Mouse (Mus musculus) embryonic facial prominence, embryonic 13.5 days (tissue): ENCODE measurements around the gene Gm21969. TPM values are rescaled to one million over a fixed set of nuclear protein-coding genes. Genes with fewer than 3 reads are reported as not detected.
A peak's percentile ranks its signal among the peaks of the same experiment; 100 is the strongest.

Experiments
- ATAC-seq: fragments of 200-750 bp; cut with Nextera tagmentation; 2 replicates; pipeline ENCODE4 v1.8.0; 2017; ENCODE audit warnings: low read depth; ENCODE audit not compliant: insufficient number of reproducible peaks, insufficient read depth, low FRiP score, low TSS enrichment
- H3K27ac ChIP-seq: fragments of 300-500 bp; sonication (generic); 2 replicates; pipeline ENCODE4 v1.5.1; 2015; ENCODE audit warnings: moderate library complexity, mild to moderate bottlenecking, inconsistent platforms
- H3K27me3 ChIP-seq: fragments of 300-500 bp; sonication (generic); 2 replicates; pipeline ENCODE4 v1.6.1; 2015; ENCODE audit warnings: mild to moderate bottlenecking, inconsistent platforms
- H3K36me3 ChIP-seq: fragments of 300-500 bp; sonication (generic); 2 replicates; pipeline ENCODE4 v1.6.1; 2015; ENCODE audit warnings: mild to moderate bottlenecking, inconsistent platforms
- H3K4me1 ChIP-seq: fragments of 300-500 bp; sonication (generic); 2 replicates; pipeline ENCODE4 v1.6.1; 2015; ENCODE audit warnings: inconsistent platforms
- H3K4me2 ChIP-seq: fragments of 300-500 bp; sonication (generic); 2 replicates; pipeline ENCODE4 v1.6.1; 2015; ENCODE audit warnings: moderate library complexity, mild to moderate bottlenecking, inconsistent platforms
- H3K4me3 ChIP-seq: fragments of 300-500 bp; sonication (generic); 2 replicates; pipeline ENCODE4 v1.5.1; 2015; ENCODE audit warnings: mild to moderate bottlenecking, inconsistent platforms
- H3K9ac ChIP-seq: fragments of 300-500 bp; sonication (generic); 2 replicates; pipeline ENCODE4 v1.6.1; 2015; ENCODE audit warnings: mild to moderate bottlenecking, inconsistent platforms
- H3K9me3 ChIP-seq: fragments of 300-500 bp; sonication (generic); 2 replicates; pipeline ENCODE4 v1.6.1; 2016; ENCODE audit warnings: inconsistent platforms
- WGBS: fragments of 180-500 bp; shearing (Covaris S2); methylation state at CpG from one replicate; pipeline ENCODE4 v1.1.7; 2015; ENCODE audit warnings: mixed read lengths; 5-methylcytosine and 5-hydroxymethylcytosine counted together
- polyA plus RNA-seq: library from polyadenylated mRNA; unstranded; fragments of >200 nt; fragmentation: Nextera tagmentation; extraction: Ambion mirVana; gene quantifications from 2 replicates; pipeline ENCODE4 v1.2.1, GENCODE M21; 2015

The Gm21969 gene
- polyA plus RNA-seq, 1 experiment from 2014 or later = not detected

GRCm38 (mm10) chr4:139577006-139577405, 26.0 kb upstream of the Gm21969 start:
- H3K4me1 ChIP-seq = peaks cover 64% of the 10 kb centered on the region
- H3K9ac ChIP-seq = no peak overlapping the region
- peak overlapping the region; percentile 86; the same call in 1 of the 2 replicates for H3K4me3 ChIP-seq
- ATAC-seq = no peak
- peak overlapping the region; percentile 96 for H3K4me2 ChIP-seq
- 81% methylated on average over 7 of the region's 7 CpGs for WGBS
- no peak overlapping the region for H3K27ac ChIP-seq
- H3K36me3 ChIP-seq = no peaks in the 10 kb centered on the region
- H3K27me3 ChIP-seq = peaks cover 5% of the 10 kb centered on the region
- H3K9me3 ChIP-seq = no peaks in the 10 kb centered on the region

- ATAC-seq = no peak
- Histone ChIP-seq H3K9ac (no peak overlapping the region), H3K4me1 (peaks cover 78% of the 10 kb centered on the region), H3K27ac (no peak overlapping the region), H3K9me3 (no peaks in the 10 kb centered on the region), H3K36me3 (no peaks in the 10 kb centered on the region), H3K4me2 (no peak overlapping the region), H3K4me3 (no peak overlapping the region), H3K27me3 (no peaks in the 10 kb centered on the region)
- WGBS = 88% methylated on average over 8 of the region's 8 CpGs
Measured at GRCm38 (mm10) chr4:139578389-139578788, 24.6 kb upstream of the Gm21969 start.

GRCm38 (mm10) chr4:139579003-139579402, 24.0 kb upstream of the Gm21969 start:
- ATAC-seq = no peak
- Histone ChIP-seq H3K4me1 (peaks cover 79% of the 10 kb centered on the region), H3K4me2 (no peak overlapping the region), H3K27ac (no peak overlapping the region), H3K27me3 (no peaks in the 10 kb centered on the region), H3K4me3 (no peak overlapping the region), H3K9me3 (no peaks in the 10 kb centered on the region), H3K36me3 (no peaks in the 10 kb centered on the region), H3K9ac (no peak overlapping the region)
- WGBS = 55% methylated on average over 10 of the region's 10 CpGs

GRCm38 (mm10) chr4:139579466-139579865, 23.5 kb upstream of the Gm21969 start:
- no peak overlapping the region for H3K27ac ChIP-seq
- no peaks in the 10 kb centered on the region for H3K27me3 ChIP-seq
- WGBS = 56% methylated on average over 6 of the region's 6 CpGs
- H3K4me2 ChIP-seq = no peak overlapping the region
- no peaks in the 10 kb centered on the region for H3K36me3 ChIP-seq
- no peak overlapping the region for H3K4me3 ChIP-seq
- H3K9me3 ChIP-seq = no peaks in the 10 kb centered on the region
- H3K4me1 ChIP-seq = peaks cover 81% of the 10 kb centered on the region
- H3K9ac ChIP-seq = no peak overlapping the region
- ATAC-seq = no peak

GRCm38 (mm10) chr4:139580663-139581336, 22.2 kb upstream of the Gm21969 start:
- no peaks in the 10 kb centered on the region for H3K36me3 ChIP-seq
- H3K27me3 ChIP-seq = no peaks in the 10 kb centered on the region
- no peaks in the 10 kb centered on the region for H3K9me3 ChIP-seq
- 3% methylated on average over 15 of the region's 15 CpGs for WGBS
- peak overlapping the region; percentile 53 for H3K4me2 ChIP-seq
- peak overlapping the region; percentile 92 for H3K27ac ChIP-seq
- H3K4me1 ChIP-seq = peaks cover 89% of the 10 kb centered on the region
- ATAC-seq = no peak
- H3K4me3 ChIP-seq = peak overlapping the region; percentile 20
- H3K9ac ChIP-seq = peak overlapping the region; percentile 64

- 18% methylated on average over 6 of the region's 6 CpGs for WGBS
- Histone ChIP-seq H3K27ac (peak overlapping the region; percentile 92), H3K36me3 (no peaks in the 10 kb centered on the region), H3K27me3 (no peaks in the 10 kb centered on the region), H3K9me3 (no peaks in the 10 kb centered on the region), H3K4me2 (peak overlapping the region; percentile 53), H3K4me3 (peak overlapping the region; percentile 20), H3K9ac (peak overlapping the region; percentile 64), H3K4me1 (peaks cover 82% of the 10 kb centered on the region)
- ATAC-seq = 0 out of 2 replicates have a peak, but pooled peaks have one; percentile 22
Measured at GRCm38 (mm10) chr4:139581427-139582051, 21.4 kb upstream of the Gm21969 start.

- Histone ChIP-seq H3K27me3 (no peaks in the 10 kb centered on the region), H3K4me3 (no peak overlapping the region), H3K9ac (no peak overlapping the region), H3K36me3 (no peaks in the 10 kb centered on the region), H3K4me1 (peaks cover 77% of the 10 kb centered on the region), H3K27ac (peak overlapping the region; percentile 92; the same call in 1 of the 2 replicates), H3K9me3 (no peaks in the 10 kb centered on the region), H3K4me2 (no peak overlapping the region)
- no peak for ATAC-seq
- WGBS = 79% methylated on average over 6 of the region's 6 CpGs
Measured at GRCm38 (mm10) chr4:139582346-139582745, 20.6 kb upstream of the Gm21969 start.

- 41% methylated on average over 3 of the region's 3 CpGs for WGBS
- no peak for ATAC-seq
- H3K4me2 ChIP-seq = no peak overlapping the region
- H3K27me3 ChIP-seq = no peaks in the 10 kb centered on the region
- H3K9me3 ChIP-seq = no peaks in the 10 kb centered on the region
- no peak overlapping the region for H3K9ac ChIP-seq
- H3K27ac ChIP-seq = peak overlapping the region; percentile 92; the same call in 1 of the 2 replicates
- H3K4me3 ChIP-seq = no peak overlapping the region
- no peaks in the 10 kb centered on the region for H3K36me3 ChIP-seq
- H3K4me1 ChIP-seq = peaks cover 81% of the 10 kb centered on the region
Measured at GRCm38 (mm10) chr4:139582903-139583302, 20.1 kb upstream of the Gm21969 start.

GRCm38 (mm10) chr4:139583629-139584245, 19.2 kb upstream of the Gm21969 start:
- no peak overlapping the region for H3K9ac ChIP-seq
- H3K9me3 ChIP-seq = no peaks in the 10 kb centered on the region
- no peak for ATAC-seq
- H3K4me2 ChIP-seq = no peak overlapping the region
- peaks cover 79% of the 10 kb centered on the region for H3K4me1 ChIP-seq
- WGBS = 72% methylated on average over 11 of the region's 11 CpGs
- no peak overlapping the region for H3K27ac ChIP-seq
- H3K27me3 ChIP-seq = no peaks in the 10 kb centered on the region
- H3K4me3 ChIP-seq = no peak overlapping the region
- H3K36me3 ChIP-seq = no peaks in the 10 kb centered on the region

GRCm38 (mm10) chr4:139584704-139585103, 18.3 kb upstream of the Gm21969 start:
- H3K9ac ChIP-seq = 0 out of 2 replicates have a peak overlapping the region, but pooled peaks have one; percentile 6
- WGBS = 79% methylated on average over 11 of the region's 11 CpGs
- H3K4me1 ChIP-seq = peaks cover 74% of the 10 kb centered on the region
- H3K36me3 ChIP-seq = no peaks in the 10 kb centered on the region
- no peak for ATAC-seq
- H3K4me3 ChIP-seq = no peak overlapping the region
- no peaks in the 10 kb centered on the region for H3K27me3 ChIP-seq
- H3K4me2 ChIP-seq = no peak overlapping the region
- H3K27ac ChIP-seq = no peak overlapping the region
- H3K9me3 ChIP-seq = no peaks in the 10 kb centered on the region

- no peaks in the 10 kb centered on the region for H3K27me3 ChIP-seq
- no peak overlapping the region for H3K9ac ChIP-seq
- H3K4me2 ChIP-seq = no peak overlapping the region
- no peaks in the 10 kb centered on the region for H3K36me3 ChIP-seq
- peaks cover 72% of the 10 kb centered on the region for H3K4me1 ChIP-seq
- no peak overlapping the region for H3K4me3 ChIP-seq
- WGBS = 81% methylated on average over 7 of the region's 7 CpGs
- no peak overlapping the region for H3K27ac ChIP-seq
- H3K9me3 ChIP-seq = no peaks in the 10 kb centered on the region
- no peak for ATAC-seq
Measured at GRCm38 (mm10) chr4:139585713-139586112, 17.3 kb upstream of the Gm21969 start.
